Mouse (Mus musculus) testis, adult 2 months (tissue): ENCODE measurements around the gene Asic1. TPM values are rescaled to one million over a fixed set of nuclear protein-coding genes. Genes with fewer than 3 reads are reported as not detected.
A peak's percentile ranks its signal among the peaks of the same experiment; 100 is the strongest.

ENCODE experiments used
- H3K27ac ChIP-seq: fragments of 200-500 bp; 2 replicates; pipeline ENCODE4 v1.5.1; 2012; ENCODE audit warnings: low read depth, low read length; ENCODE audit not compliant: control insufficient read depth, insufficient read depth
- H3K27me3 ChIP-seq: fragments of 200-500 bp; 2 replicates; pipeline ENCODE4 v1.6.1; 2012; ENCODE audit warnings: mild to moderate bottlenecking, low read length, moderate library complexity; ENCODE audit not compliant: control insufficient read depth, insufficient read depth
- H3K36me3 ChIP-seq: fragments of 200-500 bp; 2 replicates; pipeline ENCODE4 v1.6.1; 2012; ENCODE audit warnings: mild to moderate bottlenecking, low read length; ENCODE audit not compliant: control insufficient read depth, insufficient read depth
- H3K4me1 ChIP-seq: fragments of 200-500 bp; 2 replicates; pipeline ENCODE4 v1.6.1; 2012; ENCODE audit warnings: low read length; ENCODE audit not compliant: control insufficient read depth, insufficient read depth
- H3K4me3 ChIP-seq: fragments of 200-500 bp; 2 replicates; pipeline ENCODE4 v1.5.1; 2012; ENCODE audit warnings: low read depth, mild to moderate bottlenecking, low read length, moderate library complexity, mixed read lengths; ENCODE audit not compliant: control insufficient read depth
- CTCF ChIP-seq: fragments of 200-500 bp; IDR thresholded peaks from 2 replicates; pipeline ENCODE4 v1.5.1; 2012; ENCODE audit warnings: low read depth, mild to moderate bottlenecking, inconsistent platforms, low read length, moderate library complexity; ENCODE audit not compliant: control insufficient read depth, insufficient read depth, insufficient replicate concordance
- POLR2A ChIP-seq: fragments of 200-500 bp; IDR thresholded peaks from 2 replicates; pipeline ENCODE4 v1.6.1; 2012; ENCODE audit warnings: low read depth, mild to moderate bottlenecking, inconsistent platforms, low read length, moderate library complexity; ENCODE audit not compliant: control insufficient read depth
- polyA plus RNA-seq: library from polyadenylated mRNA; depleted of rRNA; stranded (reverse); fragments of >200 nt; gene quantifications from 2 replicates; pipeline ENCODE4 v1.2.3, GENCODE M21; 2012

Gene Asic1
- polyA plus RNA-seq, 1 experiment = 0.16 TPM

GRCm38 (mm10) chr15:99710221-99711190 lies 40.3 kb downstream of the Asic1 start:
- H3K27me3 ChIP-seq = no peaks in the 10 kb centered on the region
- H3K4me1 ChIP-seq = peaks cover 3% of the 10 kb centered on the region
- no peak overlapping the region for H3K4me3 ChIP-seq
- no peak overlapping the region for H3K27ac ChIP-seq
- peaks cover 5% of the 10 kb centered on the region for H3K36me3 ChIP-seq
- TF ChIP-seq POLR2A = no peak
- no peak for TF ChIP-seq CTCF

DNA sequence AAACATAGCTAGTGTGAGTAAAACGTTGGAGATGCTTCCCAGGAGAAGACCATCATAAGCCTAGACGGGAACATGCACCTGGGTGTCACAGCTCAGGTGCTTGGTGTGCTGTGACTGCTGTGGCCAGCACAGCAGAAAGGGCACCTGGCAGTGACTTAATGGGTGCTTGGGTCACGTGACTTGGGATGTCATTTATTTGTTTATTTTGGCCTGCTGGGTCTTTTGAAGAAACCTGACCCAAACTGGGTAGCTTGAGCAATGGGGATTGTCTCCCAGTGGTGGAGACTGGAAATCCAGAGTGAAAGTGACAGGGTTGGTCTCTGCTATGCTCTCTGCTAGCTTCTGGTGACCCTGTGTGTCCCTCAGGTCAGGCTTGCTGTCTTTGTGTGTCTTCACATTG lies 41.3 kb downstream of the Asic1 start:
- H3K27me3 ChIP-seq = no peaks in the 10 kb centered on the region
- no peak overlapping the region for H3K27ac ChIP-seq
- no peak overlapping the region for H3K4me3 ChIP-seq
- H3K36me3 ChIP-seq = peaks cover 5% of the 10 kb centered on the region
- no peak for TF ChIP-seq POLR2A
- no peak for TF ChIP-seq CTCF
- peaks cover 3% of the 10 kb centered on the region for H3K4me1 ChIP-seq

DNA sequence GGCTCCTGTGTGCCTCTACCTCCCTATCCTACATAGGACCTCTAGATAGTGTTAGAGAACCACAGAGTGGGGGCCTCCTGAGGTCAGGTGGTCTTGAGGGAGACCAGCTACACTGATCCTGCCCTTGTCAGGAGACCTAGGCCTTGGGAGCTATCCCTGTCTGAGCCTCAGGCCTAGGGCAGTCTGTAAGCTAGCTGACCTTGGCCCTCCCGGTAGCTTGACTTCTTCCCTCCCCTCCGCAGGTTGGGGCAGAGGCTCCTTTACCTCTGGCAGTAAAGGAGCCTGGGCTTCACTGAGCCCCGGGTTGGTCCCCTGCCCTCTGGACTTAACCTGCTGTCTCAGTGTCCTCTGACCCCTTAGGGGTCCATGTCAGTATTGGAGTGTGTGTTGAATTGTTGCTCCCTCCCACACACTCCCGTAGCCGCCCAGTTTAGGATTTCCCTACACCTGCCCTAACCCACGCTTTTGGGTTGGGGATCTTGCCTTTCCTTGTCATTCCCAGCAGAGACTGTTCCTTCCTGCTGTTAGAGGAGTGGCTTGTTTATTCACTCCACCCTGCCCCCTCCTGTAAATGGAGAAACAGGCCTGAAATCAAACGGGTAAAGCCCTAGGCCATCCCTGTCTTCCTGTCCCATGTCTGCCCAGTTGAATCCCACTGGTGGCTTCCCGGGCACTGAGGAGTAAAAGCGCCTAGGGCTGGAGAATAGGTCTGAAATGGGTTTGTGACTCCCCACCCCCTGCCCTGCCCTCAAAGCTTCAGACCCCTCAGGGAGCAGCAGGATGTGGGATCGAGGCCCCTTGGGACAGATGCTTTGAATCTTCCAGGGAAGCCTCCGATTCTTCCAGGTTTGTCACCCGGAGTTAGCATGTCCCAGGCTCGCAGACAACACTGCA lies 42.7 kb downstream of the Asic1 start:
- Histone ChIP-seq H3K36me3 (peaks cover 5% of the 10 kb centered on the region), H3K27me3 (no peaks in the 10 kb centered on the region), H3K4me3 (no peak overlapping the region), H3K4me1 (peaks cover 3% of the 10 kb centered on the region), H3K27ac (peak overlapping the region; percentile 3)
- TF ChIP-seq CTCF (no peak), POLR2A (no peak)

DNA sequence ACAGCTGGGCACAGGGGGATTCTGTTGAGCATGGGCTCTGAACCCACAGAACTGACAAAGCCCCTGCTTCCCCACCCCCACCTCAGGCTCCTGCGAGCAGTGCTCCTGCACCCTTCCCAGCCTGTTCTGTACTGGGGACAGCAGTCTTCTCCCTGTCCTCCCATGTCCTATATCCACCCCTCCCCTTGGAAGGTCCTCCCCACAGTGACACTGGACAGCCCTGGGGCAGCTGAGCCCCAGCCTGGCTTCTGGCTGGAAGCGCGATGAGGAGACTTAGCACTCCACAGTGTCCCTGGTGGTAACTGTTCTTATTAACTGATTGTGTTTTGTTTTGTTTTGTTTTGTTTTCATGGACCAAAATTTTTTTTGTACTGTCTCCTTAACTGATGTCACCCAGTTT lies 43.4 kb downstream of the Asic1 start:
- Histone ChIP-seq H3K36me3 (peaks cover 5% of the 10 kb centered on the region), H3K27ac (peak overlapping the region; percentile 66), H3K4me1 (peaks cover 6% of the 10 kb centered on the region), H3K27me3 (no peaks in the 10 kb centered on the region), H3K4me3 (no peak overlapping the region)
- TF ChIP-seq POLR2A (no peak), CTCF (no peak)

DNA sequence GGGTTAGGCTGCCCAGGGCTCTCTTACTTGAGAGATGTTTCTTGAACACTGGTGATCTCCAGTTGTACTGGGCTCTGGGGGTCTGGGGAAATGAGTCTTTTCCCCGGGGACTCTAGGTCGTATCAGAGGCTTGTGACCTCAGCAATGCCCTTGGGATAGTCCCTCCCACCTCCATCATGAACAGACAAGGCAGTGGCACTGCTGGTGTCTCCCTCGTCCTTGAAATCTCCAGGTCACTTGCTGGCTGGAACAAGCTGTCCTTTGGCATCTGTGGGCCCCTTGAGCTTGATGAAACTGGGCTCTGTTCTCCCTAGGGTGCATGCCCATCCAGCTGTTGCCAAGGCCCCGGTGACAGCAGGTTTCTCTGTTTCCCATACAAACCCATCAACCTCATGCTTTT lies 44.0 kb downstream of the Asic1 start:
- Histone ChIP-seq H3K27me3 (no peaks in the 10 kb centered on the region), H3K27ac (peak overlapping the region; percentile 66), H3K4me1 (peaks cover 6% of the 10 kb centered on the region), H3K4me3 (no peak overlapping the region), H3K36me3 (peaks cover 4% of the 10 kb centered on the region)
- TF ChIP-seq CTCF (no peak), POLR2A (peak; percentile 30; the same call in 1 of the 2 replicates)

DNA sequence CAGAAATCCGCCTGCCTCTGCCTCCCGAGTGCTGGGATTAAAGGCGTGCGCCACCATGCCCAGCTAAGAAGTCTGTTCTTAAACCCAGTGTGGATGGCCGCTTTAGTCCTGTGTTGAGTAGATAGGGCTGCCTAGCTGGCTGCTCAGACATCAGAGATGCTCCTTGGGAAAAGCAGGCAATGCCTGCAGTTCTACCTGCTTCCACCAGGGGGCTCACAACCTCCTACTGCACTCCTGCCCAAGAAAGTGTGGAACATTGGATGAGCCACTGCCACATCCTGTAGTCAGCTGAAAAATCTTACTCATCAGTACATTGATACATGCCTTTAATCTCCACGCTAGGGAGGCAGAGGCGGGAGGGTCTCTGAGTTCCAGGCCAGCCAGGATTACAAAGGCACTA lies 44.7 kb downstream of the Asic1 start:
- Histone ChIP-seq H3K36me3 (peaks cover 3% of the 10 kb centered on the region), H3K27ac (no peak overlapping the region), H3K4me1 (peaks cover 6% of the 10 kb centered on the region), H3K27me3 (no peaks in the 10 kb centered on the region), H3K4me3 (no peak overlapping the region)
- TF ChIP-seq POLR2A = no peak
- TF ChIP-seq CTCF = peak; percentile 92

- Histone ChIP-seq H3K27ac (peak overlapping the region; percentile 48; the same call in 1 of the 2 replicates), H3K4me1 (peaks cover 6% of the 10 kb centered on the region), H3K36me3 (peaks cover 3% of the 10 kb centered on the region), H3K27me3 (no peaks in the 10 kb centered on the region), H3K4me3 (no peak overlapping the region)
- TF ChIP-seq CTCF = no peak
- no peak for TF ChIP-seq POLR2A
Measured at GRCm38 (mm10) chr15:99715361-99715865, 45.2 kb downstream of the Asic1 start.
